Mouse (Mus musculus): ENCODE results near the gene Eno3.

- TF ChIP-seq CTCF (conservative IDR thresholded peaks at IDR 0.05; ENCODE audit: low read length) (no peak), NANOG (IDR thresholded peaks at IDR 0.05; ENCODE audit: borderline replicate concordance, low read length) (no peak), POU5F1 (IDR thresholded peaks at IDR 0.05; ENCODE audit: borderline replicate concordance, low read length) (no peak)
Measured at GRCm38 (mm10) chr11:70667271-70668150, 10.5 kb downstream of the Eno3 start.

All from E14TG2a.4 (cell line).